Mouse (Mus musculus): ENCODE measurements around the gene BC017158.

BC017158 gene

DNA sequence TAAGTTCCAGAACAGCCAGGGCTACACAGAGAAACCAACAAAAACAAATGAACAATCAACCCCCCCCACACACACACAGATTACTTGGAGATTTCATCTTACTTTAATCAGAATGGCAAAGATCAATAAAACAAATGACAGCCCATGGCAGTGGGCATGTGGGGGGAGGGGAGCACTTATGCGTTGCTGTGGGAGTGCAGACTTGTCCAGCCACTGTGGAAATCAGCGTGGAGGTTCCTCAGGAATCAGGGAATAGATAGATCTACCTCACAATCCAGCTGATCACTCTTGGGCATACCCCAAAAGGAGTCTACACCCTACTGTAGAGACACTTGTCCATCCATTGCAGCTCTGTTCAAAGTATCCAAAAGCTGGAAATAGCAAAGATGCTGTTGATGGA is 43.0 kb downstream of the BC017158 start:
- no peak for DNase-seq

DNA sequence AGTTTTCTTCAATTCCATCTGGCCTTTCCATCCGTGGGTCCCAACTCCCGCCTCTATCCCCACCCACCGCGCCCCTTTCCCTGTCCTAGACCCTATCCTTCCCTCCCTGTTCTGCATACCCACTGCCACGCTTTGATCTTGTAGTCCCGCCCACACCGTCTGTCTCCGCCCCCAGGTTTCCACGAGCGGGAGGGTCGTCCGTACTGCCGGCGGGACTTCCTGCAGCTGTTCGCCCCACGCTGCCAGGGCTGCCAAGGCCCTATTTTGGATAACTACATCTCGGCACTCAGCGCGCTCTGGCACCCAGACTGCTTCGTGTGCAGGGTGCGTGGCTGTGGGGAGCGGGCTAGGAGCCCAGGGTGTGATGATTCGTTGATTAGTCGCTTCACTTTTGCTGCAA is 45.4 kb downstream of the BC017158 start:
- no peak for DNase-seq

DNA sequence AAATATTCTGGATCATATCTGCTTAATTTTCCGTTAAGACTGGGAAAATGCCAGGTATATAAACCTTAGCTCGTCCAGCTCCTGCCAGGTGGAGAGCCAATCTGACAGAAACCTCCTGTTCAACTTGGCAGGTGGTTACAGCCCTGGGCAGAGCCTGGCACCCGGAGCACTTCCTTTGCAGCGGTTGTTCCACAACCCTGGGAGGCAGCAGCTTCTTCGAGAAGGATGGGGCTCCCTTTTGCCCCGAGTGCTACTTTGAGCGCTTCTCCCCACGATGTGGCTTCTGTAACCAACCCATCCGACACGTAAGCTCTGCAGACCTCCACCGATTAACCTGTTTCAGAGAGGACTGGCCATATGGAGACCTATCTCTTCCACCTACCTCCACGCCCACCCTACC is 46.0 kb downstream of the BC017158 start:
- peak; percentile 47 to 61 for DNase-seq

DNA sequence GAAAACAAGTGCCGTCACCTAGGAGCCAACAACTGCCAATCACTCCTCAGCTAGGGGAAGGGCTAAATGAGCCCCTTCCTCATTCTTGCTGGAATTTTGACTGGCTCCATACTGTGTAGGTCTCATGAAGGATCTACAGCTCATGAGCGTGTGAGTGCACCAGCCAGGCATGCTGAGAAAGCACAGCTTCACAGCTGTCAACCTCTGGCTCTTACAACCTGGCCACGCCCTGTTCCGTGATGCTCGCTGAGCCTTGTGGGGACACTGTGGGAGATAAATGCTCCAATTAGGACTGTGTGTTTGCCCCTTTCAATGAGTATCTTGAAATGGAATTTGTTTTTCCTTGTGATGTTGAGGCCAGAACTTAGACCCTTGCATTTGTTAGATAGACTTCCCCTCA is 48.0 kb downstream of the BC017158 start:
- DNase-seq, result no peak

DNA sequence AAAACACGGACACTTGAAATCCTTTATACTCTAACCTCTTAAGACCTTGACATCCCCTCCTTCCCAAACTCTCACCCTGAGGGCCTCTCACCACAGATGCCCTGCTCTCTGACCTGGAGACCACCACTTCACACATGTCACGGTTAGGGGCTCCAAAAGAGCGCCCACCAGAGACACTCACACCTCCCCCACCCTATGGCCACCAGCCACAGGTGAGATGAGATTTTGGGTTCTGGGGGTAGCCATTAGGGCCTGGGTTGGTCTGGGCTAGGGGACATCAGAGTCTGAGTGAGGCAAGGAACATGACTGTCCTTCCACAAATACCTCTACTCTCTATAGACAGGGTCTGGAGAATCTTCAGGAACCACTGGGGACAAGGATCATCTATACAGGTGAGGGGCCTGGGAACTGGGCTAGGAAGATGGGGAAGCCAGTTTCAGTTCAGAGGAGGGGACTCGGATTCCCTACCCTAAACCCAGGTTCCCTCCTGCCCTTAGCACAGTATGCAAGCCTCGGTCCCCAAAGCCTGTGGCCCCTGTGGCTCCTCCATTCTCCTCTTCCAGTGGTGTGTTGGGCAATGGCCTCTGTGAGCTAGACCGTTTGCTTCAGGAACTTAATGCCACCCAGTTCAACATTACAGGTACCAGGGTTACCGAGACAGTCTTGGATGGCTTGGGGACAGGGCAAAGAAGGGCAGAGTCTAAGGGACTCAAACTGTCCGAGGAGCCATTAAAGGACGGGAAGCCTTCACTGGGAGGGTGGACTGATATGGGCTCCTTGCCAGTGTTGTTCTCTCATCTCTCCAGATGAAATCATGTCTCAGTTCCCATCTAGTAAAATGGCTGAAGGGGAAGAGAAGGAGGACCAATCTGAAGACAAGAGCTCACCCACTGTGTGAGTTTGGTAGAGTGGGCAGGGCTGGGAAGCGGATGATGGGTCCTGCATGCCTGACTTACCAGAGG is 49.6 kb downstream of the BC017158 start:
- no peak for DNase-seq

DNA sequence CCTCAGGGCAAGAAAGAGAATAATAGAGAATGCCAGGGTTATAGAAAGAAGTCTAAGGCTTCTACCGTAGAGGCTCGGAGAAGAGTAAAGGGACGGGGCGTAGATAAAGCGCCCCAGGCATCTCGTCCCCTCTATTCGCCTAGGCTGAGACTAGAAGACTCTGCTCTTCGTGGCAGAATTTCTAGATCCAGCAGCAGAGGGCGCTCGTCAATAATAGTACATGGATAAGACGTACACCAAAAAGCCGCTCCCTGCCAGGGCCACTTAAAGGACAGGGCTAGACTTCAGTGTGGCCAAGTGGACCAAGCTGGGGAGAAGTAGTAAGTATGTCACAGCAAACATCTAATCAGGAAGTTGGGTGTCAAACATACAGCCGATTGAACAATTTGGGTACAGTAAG is 50.5 kb downstream of the BC017158 start:
- DNase-seq, result peak; percentile 87 to 91

DNA sequence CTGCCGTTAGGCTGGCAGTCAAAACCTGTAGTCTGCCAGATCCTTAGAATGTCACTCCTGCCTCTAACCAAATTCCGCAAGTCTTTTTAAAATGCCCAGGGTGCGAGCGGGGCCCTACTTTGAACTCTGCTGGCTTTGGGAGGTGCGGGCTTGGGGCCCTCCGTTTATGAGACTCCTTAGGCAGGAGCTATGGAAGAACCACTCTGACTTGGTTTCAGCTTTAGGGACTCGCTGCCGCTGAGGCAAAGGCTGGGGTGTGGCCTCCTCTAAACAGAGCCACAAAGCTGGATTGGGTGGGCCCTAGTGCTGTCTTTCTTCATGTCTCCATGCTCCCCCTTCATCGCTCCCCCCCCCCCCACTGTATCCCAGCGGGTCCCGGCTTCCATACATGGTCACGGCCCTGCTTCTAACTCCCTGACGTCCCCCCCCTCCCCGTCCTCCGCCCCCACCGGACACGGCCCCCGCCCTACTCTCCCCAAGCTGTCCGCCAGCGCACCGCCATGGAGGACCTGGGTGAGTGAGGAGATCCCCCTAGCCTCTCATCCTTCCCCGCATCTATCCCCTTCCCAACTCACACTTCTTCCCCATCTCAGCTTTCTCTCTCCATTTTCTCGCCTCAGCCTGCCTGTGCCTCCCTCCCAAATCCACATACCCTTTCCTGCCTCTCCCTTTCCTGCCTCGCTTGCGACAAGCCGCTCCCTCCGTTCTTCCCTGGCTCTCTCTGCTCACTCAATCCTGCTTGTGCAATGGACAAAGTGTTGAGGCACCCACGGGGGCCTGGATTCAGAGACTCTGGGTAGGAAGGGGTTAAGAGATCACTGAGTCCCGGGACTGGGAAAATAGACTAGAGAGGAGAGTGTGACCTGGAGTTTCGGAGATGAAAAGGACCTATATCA is 51.2 kb downstream of the BC017158 start, which contains the start of gene Tgfb1i1:
Gene Tgfb1i1, plus strand, starts transcription at position 317 of the 896 bp plus-strand sequence.
- DNase-seq, result peak in 1 of 2 experiments; percentile 58

DNA sequence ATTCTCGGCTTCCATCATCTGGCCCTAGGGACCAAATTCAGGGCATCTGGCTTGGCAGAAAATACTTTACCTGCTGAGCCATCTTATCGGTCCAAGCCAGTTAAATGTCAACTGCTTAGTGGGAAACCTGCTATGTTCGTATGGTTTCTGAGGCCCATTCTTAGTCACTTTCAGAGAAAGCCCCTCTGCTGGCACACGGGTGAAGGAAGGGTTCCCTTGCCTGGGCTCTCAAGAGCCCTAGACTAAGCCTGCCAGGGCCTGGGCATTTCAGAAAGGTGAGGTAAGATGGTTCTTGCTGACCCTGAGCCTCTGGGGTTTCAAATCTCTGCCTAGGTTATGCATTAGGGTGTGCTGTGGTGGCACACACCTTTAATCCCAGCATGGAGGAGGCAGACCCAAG is 52.4 kb downstream of the BC017158 start:
- peak in 1 of 2 experiments; percentile 21 for DNase-seq

DNA sequence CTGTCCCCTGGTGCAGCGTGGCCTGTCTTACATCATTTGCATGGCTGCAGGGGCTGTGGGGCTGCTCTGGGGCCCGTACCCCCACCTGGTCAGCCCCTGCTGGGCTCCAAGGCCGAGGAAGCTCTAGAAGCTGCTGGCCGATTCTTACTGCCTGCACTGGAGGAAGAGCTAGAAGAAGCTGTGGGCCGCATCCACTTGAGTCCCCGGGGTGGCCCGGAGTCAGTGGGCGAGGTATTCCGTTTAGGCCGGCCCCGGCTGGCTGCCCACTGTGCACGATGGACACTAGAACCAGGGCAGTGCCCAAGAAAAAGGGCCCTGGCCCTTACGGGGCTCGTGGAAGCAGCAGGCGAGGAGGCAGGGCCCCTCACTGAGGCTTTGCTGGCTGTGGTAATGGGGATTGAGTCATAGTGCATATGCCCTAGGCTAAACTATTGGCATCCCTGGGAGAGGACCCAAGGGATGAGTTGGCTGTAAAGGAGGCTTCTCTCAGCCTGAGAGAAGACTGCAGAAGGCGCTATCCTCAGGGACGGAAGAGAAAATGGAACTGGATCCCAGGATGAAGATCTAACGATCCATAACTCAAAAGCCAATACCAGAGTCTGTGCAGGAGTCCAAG is 53.5 kb downstream of the BC017158 start:
- no peak for DNase-seq

DNA sequence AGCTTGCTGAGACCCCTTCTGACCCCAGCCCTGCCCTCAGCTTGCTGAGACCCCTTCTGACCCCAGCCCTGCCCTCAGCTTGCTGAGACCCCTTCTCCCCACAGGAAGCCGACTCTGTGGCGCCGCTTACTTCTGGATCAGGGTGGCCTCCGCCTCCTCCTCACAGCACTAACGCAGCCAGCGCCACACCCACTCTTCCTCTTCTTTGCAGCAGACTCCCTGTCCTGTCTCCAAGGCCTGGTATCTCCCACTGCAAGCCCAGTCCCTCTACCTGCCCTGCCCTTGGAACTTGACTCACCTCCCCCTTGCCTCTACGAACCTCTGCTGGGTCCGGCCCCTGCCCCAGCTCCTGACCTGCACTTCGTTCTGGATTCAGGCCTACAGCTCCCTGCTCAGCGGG is 54.0 kb downstream of the BC017158 start:
- DNase-seq, result peak in 1 of 2 experiments; percentile 10

DNA sequence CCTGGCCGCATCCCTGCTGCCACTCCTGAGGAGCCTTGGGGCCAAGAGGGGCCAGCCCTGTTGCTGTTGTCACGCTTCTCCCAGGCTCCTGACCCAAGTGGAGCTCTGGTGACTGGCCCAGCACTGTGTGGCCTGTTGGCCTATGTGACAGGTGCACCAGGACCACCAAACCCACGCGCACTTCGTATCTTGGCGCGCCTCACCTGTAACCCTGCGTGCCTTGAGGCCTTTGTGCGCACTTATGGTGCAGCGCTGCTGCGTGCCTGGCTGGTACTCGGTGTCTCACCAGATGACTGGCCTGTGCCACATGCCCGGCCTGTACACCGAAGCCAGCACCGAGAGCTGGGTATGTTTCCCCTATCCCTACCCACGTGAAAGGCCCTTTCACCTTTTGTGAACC is 55.6 kb downstream of the BC017158 start:
- no peak for DNase-seq

DNA sequence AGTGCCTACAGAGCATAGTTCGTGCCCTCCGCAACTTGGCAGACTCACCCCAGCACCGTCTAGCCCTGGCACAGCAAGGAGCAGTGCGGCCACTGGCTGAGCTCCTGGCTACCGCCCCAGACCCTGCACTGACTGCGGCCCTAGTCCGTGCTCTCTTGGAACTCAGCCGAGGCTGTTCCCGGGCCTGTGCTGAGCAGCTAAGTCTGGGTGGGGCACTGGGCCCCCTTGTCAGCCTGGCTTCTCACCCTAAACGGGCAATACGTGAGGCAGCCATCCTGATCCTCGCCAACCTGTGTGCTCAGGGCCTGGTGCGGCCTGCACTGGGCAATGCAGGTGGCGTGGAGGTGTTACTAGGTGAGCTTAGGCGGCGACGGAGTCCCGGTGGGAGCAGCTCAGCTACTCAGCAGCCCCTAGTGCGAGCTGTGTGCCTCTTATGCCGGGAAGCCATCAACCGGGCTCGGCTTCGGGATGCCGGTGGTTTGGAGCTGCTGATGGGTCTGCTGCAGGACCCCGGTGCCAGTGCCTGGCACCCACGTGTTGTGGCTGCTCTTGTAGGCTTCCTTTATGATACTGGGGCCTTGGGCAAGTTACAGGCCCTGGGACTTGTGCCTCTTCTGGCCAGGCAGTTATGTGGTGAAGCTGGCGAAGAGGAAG is 57.7 kb downstream of the BC017158 start:
- peak; percentile 33 to 39 for DNase-seq

DNA sequence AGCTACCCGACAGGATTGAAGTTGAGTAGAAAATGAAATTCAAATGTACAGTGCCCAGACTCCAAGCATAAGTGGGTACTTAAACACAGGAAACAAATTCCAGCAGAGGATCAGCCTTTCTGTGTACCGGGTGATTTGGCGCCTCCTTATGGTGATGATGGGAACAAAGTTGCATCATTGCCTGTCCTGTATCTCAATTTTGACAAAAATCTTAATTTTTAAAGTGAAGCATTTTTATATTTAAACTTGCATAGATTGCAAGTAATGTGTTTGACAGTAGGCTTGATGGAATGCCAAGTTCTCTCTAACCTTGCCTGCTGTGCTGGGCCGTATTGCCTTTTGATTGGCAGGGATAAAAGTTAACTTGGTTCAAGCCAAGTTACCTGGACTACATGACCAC is 59.0 kb downstream of the BC017158 start:
- DNase-seq, result peak; percentile 30 to 33

DNA sequence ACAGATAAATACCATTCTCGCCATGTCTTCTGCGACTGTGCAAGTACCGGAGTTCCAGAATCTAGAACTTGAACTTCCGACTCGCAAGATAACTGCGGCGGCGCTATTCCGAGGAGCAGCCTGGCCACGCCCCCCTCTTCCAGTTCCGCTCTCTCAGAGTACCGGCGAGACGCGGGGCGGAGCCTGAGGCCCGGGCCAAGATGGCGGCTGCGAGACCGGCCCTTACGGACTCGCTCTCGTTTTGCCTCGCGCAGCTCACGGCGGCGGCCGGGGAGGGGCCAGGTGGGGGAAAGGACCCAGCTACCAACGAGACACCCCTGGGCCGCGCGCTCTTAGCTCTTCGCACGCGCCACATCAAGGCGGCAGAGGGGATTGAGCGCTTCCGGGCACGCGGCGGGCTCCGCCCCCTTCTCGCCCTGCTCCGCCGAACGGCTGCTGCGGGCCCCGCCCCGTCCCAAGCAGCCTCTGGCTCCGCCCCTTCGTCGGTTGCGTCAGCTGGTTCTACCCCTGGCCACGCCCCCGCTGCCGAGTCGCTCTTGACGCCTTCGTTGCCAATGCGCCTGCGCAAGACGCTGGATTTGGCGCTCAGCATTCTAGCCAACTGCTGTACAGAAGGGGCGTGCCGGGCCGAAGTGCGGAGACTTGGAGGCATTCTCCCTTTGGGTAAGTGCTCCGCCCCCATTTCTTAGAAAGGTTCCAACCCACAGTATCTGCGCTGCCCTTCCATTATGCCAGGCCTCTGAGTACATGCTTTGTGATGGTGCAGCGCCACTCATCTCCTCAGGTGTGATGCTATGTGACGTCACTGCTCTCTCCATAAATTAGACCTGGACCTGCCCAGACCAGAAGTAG is 59.8 kb downstream of the BC017158 start, which contains the start of gene 9130023H24Rik:
Gene 9130023H24Rik, minus strand, starts transcription at position 105 of the 852 bp plus-strand sequence.
- peak; percentile 100 for DNase-seq

DNA sequence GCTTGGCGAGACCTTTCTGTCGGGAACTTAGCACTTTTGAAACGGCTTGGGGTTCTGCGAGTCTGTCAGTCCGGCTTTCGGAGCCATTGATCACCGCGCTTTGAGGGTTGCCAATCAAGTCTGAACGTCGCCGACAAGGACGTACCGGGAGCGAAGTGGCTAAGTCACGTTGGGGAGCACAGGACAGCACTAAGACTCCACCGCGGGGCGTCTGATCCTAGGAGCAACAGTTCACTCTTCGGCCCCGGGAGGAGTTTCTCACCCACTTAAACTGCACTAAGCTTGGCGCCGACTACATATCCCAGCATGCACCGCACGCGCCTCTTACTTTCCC is 60.4 kb downstream of the BC017158 start:
- DNase-seq, result no peak

DNA sequence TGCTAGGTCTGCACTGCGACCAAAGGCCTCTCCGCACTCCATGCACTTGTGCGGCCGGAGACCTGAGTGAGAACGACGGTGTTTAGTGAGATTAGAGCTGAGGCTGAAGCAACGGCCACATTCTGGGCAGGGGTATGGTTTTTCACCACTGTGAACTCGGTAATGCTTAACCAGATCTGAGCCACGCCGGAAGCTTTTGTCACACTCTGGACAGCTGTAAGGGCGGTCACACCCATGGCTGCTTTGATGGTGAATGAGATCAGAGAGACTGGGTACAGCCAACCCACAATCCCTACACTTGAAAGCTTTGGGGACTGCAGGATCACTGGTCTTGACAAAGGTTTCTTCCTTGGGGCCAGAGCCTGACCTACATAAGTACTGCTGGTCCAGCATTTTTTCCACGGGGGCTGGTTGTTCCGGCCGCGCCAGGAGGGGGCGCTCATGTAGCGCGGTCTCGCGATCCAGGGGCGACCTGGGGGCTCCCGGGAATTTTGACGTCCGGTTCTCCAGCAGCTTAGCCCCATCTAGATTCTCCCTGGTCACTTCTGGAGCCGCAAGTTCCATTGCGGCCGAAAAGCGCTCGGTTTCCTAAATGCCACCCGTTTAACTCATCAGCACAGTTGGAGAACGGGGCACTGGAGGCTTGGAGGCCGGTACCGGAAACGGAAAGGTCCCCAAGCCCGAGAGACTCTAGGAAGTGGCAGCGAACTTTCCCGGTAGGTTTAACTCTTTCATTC is 60.9 kb downstream of the BC017158 start, which contains the start of gene Armc5:
Gene Armc5, plus strand, starts transcription at position 487 of the 737 bp plus-strand sequence.
- peak; percentile 82 to 91 for DNase-seq

DNA sequence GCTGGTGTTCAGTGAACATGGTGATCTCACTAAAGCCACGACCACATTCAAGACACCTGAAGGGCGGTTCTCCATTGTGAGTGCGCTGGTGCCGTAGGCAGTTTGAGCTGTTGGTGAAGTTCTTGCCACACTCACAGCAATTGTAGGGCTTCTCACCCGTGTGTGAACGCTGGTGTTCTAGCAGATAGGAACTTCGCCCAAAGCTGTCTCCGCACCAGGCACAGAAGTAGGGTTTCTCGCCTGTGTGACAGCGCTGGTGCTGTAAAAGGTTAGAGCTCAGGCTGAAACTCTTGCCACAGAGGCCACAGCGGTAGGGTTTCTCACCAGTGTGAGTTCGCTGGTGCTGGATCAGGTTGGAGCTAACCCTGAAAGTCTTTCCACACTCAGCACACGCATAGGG is 61.5 kb downstream of the BC017158 start:
- DNase-seq, result no peak

DNA sequence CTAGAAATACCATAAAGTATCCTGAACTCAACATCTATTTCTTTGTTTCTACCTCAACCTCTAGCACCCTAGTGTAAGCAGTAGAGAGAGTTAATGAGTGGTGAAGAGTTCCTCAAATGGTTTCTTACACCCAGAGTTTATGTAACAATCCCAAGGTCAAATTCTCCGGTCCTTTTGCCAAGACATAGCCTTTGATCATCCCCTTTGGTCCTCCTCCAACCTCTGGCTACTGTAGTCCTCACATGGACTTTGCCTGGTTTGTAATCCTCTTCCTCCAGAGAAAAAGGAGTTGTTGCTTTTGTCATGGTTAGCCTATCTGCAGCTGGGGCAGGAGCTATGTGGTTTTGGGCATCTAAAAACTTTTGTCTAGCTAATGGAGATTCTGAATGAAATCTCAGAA is 62.5 kb downstream of the BC017158 start:
- DNase-seq, result no peak

DNA sequence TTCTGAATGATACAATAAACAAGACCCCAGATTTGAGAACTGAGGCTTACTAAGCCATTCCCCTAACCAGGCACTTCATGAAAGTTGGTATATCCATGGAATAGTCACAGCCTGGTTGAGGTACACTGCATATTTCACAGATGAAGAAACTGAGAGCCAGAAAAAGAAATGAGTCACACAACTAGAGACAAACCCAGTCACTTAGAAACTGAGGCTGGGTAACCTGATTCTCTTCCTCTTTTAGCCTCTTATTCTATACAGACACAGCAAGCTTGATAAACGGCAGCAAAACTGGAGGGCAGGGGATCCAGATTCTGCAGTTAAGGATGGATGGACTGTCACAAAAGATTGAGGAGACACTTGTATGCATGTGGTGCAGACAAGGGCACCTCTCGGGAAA is 63.2 kb downstream of the BC017158 start:
- DNase-seq, result no peak

DNA sequence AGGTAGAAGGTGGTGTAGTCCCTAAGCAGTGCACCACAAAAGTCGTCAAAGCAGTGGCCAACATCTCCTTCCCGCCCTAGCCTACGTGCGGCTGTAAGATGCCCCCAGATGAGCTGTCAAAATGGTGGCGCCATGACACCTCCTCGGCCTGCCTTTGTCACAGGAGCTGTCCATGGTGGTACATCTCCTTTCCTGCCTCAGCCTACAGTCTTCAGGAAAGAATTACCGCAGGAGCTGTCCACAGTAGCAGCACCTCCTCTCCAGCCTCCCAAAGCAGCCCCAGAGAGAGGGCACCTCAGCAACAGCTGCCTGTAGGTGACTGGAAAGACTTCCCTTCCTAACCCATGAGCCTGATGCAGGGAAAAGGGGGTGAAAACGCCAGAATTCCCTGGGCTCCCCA is 66.2 kb downstream of the BC017158 start:
- no peak for DNase-seq

Measured in cerebellum, adult 18-20 months (tissue).